Mouse (Mus musculus): ENCODE measurements around the gene Cdx2. TPM values are rescaled to one million over a fixed set of nuclear protein-coding genes. Genes with fewer than 3 reads are reported as not detected.
A peak's percentile ranks its signal among the peaks of the same experiment; 100 is the strongest.

Gene Cdx2
- total RNA-seq, 1 experiment = 5.4 TPM

DNA sequence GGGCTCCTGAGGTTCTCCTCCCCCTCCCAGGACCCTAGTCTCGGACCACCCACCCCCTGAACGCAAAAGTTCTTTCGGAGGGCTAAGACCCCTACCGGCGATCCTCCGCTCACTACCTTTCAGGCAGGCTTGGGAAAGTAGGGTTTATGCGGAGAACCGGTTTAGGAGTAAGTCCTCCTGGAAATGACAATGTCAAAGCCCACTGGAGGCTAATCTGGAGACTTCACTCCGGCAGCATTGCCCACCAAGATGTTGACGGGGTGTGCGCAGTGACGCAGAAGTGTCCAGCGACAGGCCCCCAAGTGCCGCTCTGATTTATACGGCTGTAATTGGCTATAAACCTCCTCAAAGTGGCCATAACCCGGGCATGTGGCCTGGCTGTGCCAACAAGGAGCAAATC is 1.9 kb downstream of the Cdx2 start:
- in situ Hi-C loops (cut with MboI; ENCODE audit: low sequenced_read_pairs in 2 of 2, unreplicated experiment in 2 of 2) = loop anchor here in 1 of 2 experiments (5.0 to 10.0 kb wide), 2 partner anchors 33 to 110 kb away; no protein-coding TSS in a partner anchor

DNA sequence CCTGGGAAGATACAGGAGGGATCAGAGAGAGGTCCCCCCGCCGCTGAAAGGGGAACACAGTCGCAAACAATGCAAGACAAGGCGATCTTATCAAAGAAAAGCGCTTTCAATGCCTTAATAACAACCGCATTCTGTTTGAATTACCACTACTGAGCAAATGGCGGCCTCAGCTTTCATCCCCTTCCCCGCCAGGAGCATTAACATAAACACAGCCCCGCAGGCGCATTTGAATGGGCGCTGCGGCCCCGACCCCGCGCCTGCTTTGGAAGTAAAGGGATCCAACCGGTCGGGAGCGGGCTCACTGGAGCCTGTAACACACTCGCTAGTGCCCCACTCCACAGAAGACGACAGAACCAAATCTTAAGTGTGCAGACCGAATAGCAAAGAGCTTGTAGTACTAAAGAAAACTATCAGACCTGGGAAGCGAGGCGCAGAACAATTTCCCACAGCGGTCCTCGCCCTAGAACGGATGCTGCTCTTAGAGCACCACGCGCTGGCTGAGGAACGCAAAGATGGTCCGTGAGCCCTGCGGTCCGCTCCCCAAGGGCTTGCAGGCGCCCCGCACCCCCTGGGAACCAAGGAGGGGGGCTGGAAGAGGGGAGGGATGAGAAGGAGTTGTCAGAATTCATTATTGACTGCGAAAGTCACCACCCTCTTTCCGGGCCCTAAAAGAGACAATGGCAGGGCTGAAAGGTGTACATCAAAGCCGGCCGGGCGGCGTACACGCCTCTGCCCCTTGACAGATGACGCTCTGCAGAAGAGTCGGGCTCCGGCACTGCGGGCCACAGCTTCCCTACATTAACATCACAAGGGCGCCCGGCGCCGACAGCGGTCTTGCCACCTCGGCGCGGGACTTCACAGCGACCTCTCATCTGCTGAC is 2.6 kb downstream of the Cdx2 start:
- peak; percentile 68 for DNase-seq (ENCODE audit: low read depth, low spot score)
- H3K9me3 ChIP-seq (ENCODE audit: control insufficient read depth, insufficient read depth, low read depth, low read length) = no peaks in the 10 kb centered on the region
- no peak overlapping the region for H3K9ac ChIP-seq (ENCODE audit: insufficient read depth, low read depth, low read length, poor library complexity, severe bottlenecking)
- in situ Hi-C loops (cut with MboI; ENCODE audit: low sequenced_read_pairs in 2 of 2, unreplicated experiment in 2 of 2) = loop anchor here in 1 of 2 experiments (5.0 to 10.0 kb wide), 2 partner anchors 32 to 110 kb away; no protein-coding TSS in a partner anchor
- H3K27ac ChIP-seq (ENCODE audit: insufficient read depth, low read depth, low read length, poor library complexity, severe bottlenecking) = no peak overlapping the region
- no peaks in the 10 kb centered on the region for H3K36me3 ChIP-seq (ENCODE audit: control insufficient read depth, insufficient read depth, low read length, poor library complexity, severe bottlenecking)
- H3K4me3 ChIP-seq (ENCODE audit: insufficient read depth in 1 of 2, low read depth in 1 of 2, low read length in 2 of 2, poor library complexity in 1 of 2, severe bottlenecking in 1 of 2) = peak overlapping the region; percentile 6 to 33; a peak in 3 of 4 replicates
- 0 out of 2 replicates have a peak, but pooled peaks have one; percentile 25 for TF ChIP-seq CHD2 (IDR thresholded peaks at IDR 0.05; ENCODE audit: low read depth, low read length)
- no peak for TF ChIP-seq MAFK (IDR thresholded peaks at IDR 0.05; ENCODE audit: insufficient read depth, low read depth, low read length)
- peaks cover 0 to 14% of the 10 kb centered on the region in 2 experiments; a peak in 2 of 4 replicates for H3K4me1 ChIP-seq (ENCODE audit: control insufficient read depth in 2 of 2, insufficient read depth in 2 of 2, low read length in 2 of 2, poor library complexity in 1 of 2)

More for the DNA sequence above, 1.9 kb downstream of the Cdx2 start:
- H3K4me3 ChIP-seq (ENCODE audit: insufficient read depth in 1 of 2, low read depth in 1 of 2, low read length in 2 of 2, poor library complexity in 1 of 2, severe bottlenecking in 1 of 2) = peak overlapping the region in 1 of 2 experiments; percentile 33; a peak in 1 of 4 replicates
- DNase-seq (ENCODE audit: low read depth, low spot score) = no peak
- no peaks in the 10 kb centered on the region for H3K36me3 ChIP-seq (ENCODE audit: control insufficient read depth, insufficient read depth, low read length, poor library complexity, severe bottlenecking)
- no peak overlapping the region for H3K27ac ChIP-seq (ENCODE audit: insufficient read depth, low read depth, low read length, poor library complexity, severe bottlenecking)
- TF ChIP-seq CHD2 (IDR thresholded peaks at IDR 0.05; ENCODE audit: low read depth, low read length) = no peak
- TF ChIP-seq MAFK (IDR thresholded peaks at IDR 0.05; ENCODE audit: insufficient read depth, low read depth, low read length) = no peak
- TF ChIP-seq ZNF384 (IDR thresholded peaks at IDR 0.05; ENCODE audit: low read depth, low read length) = no peak
- H3K9ac ChIP-seq (ENCODE audit: insufficient read depth, low read depth, low read length, poor library complexity, severe bottlenecking) = no peak overlapping the region
- peaks cover 0 to 10% of the 10 kb centered on the region in 2 experiments; a peak in 2 of 4 replicates for H3K4me1 ChIP-seq (ENCODE audit: control insufficient read depth in 2 of 2, insufficient read depth in 2 of 2, low read length in 2 of 2, poor library complexity in 1 of 2)
- no peaks in the 10 kb centered on the region for H3K9me3 ChIP-seq (ENCODE audit: control insufficient read depth, insufficient read depth, low read depth, low read length)

DNA sequence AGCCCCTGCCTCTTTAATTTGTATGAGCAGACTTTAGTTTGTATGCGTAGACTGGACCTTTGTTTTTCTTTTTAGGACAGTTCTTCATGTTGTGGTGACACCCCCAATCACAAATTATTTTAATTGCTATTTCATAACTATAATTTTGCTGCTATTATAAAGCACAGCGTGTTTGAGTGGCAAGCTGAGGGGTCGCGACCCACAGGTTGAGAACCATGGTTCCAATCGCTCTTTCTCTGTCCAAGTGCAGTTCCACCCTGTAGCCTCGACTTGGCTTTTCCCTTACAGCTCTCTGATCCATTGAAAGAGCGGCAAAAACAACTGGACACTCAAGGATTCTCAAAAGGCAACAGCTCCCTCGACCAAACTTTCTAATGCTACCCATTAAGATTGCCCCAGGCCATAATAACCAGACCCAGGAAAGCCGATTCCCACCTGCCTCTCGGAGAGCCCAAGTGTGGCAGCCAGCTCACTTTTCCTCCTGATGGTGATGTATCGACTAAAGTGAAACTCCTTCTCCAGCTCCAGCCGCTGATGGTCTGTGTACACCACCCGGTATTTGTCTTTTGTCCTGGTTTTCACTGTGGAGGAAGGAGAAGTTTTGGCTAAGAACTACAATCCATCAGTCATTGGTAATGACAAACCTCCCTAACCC is 4.2 kb downstream of the Cdx2 start:
- no peak for DNase-seq (ENCODE audit: low read depth, low spot score)
- no peaks in the 10 kb centered on the region for H3K36me3 ChIP-seq (ENCODE audit: control insufficient read depth, insufficient read depth, low read length, poor library complexity, severe bottlenecking)
- in situ Hi-C loops (cut with MboI; ENCODE audit: low sequenced_read_pairs in 2 of 2, unreplicated experiment in 2 of 2) = loop anchor here in 1 of 2 experiments (10.0 kb wide), 1 partner anchor 108 kb away; no protein-coding TSS in a partner anchor
- no peak overlapping the region for H3K27ac ChIP-seq (ENCODE audit: insufficient read depth, low read depth, low read length, poor library complexity, severe bottlenecking)
- no peak overlapping the region for H3K9ac ChIP-seq (ENCODE audit: insufficient read depth, low read depth, low read length, poor library complexity, severe bottlenecking)
- no peak overlapping the region for H3K4me3 ChIP-seq (ENCODE audit: insufficient read depth in 1 of 2, low read depth in 1 of 2, low read length in 2 of 2, poor library complexity in 1 of 2, severe bottlenecking in 1 of 2)
- no peaks in the 10 kb centered on the region for H3K9me3 ChIP-seq (ENCODE audit: control insufficient read depth, insufficient read depth, low read depth, low read length)
- TF ChIP-seq CHD2 (IDR thresholded peaks at IDR 0.05; ENCODE audit: low read depth, low read length) (peak; percentile 94), HCFC1 (IDR thresholded peaks at IDR 0.05; ENCODE audit: borderline replicate concordance, insufficient read depth, low read length) (no peak), ZC3H11A (IDR thresholded peaks at IDR 0.05; ENCODE audit: borderline replicate concordance, low read depth, low read length) (no peak)
- H3K4me1 ChIP-seq (ENCODE audit: control insufficient read depth in 2 of 2, insufficient read depth in 2 of 2, low read length in 2 of 2, poor library complexity in 1 of 2) = peaks cover 0 to 14% of the 10 kb centered on the region in 2 experiments; a peak in 2 of 4 replicates

DNA sequence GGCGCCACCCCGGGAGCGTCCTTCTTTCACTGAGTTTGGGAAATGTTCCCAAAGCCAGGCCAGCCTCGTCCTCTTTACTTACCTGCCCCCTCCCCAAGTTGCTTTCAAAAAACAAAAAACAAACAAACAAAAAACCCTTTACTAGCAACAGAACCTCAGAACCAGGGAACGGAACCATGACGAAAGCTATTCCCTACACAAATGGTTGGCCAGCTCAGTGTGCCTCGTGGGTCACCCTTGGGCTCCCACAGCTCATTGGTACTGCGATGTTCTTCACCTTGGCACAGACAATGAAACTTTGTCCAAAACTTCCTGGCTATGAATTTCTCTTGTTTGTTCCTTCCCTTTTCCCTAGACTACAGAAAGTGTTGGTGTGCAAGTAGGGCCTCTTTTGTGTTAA is 4.9 kb downstream of the Cdx2 start:
- Histone ChIP-seq H3K9ac (ENCODE audit: insufficient read depth, low read depth, low read length, poor library complexity, severe bottlenecking) (no peak overlapping the region), H3K9me3 (ENCODE audit: control insufficient read depth, insufficient read depth, low read depth, low read length) (no peaks in the 10 kb centered on the region), H3K27ac (ENCODE audit: insufficient read depth, low read depth, low read length, poor library complexity, severe bottlenecking) (no peak overlapping the region), H3K4me3 (ENCODE audit: insufficient read depth in 1 of 2, low read depth in 1 of 2, low read length in 2 of 2, poor library complexity in 1 of 2, severe bottlenecking in 1 of 2) (no peak overlapping the region), H3K4me1 (ENCODE audit: control insufficient read depth in 2 of 2, insufficient read depth in 2 of 2, low read length in 2 of 2, poor library complexity in 1 of 2) (peaks cover 0 to 14% of the 10 kb centered on the region in 2 experiments; a peak in 2 of 4 replicates), H3K36me3 (ENCODE audit: control insufficient read depth, insufficient read depth, low read length, poor library complexity, severe bottlenecking) (no peaks in the 10 kb centered on the region)
- in situ Hi-C loops (cut with MboI; ENCODE audit: low sequenced_read_pairs in 2 of 2, unreplicated experiment in 2 of 2) = loop anchor here in 1 of 2 experiments (10.0 kb wide), 1 partner anchor 107 kb away; no protein-coding TSS in a partner anchor
- TF ChIP-seq ZNF384 (IDR thresholded peaks at IDR 0.05; ENCODE audit: low read depth, low read length) = no peak
- no peak for TF ChIP-seq HCFC1 (IDR thresholded peaks at IDR 0.05; ENCODE audit: borderline replicate concordance, insufficient read depth, low read length)
- no peak for TF ChIP-seq ZC3H11A (IDR thresholded peaks at IDR 0.05; ENCODE audit: borderline replicate concordance, low read depth, low read length)
- no peak for TF ChIP-seq CHD2 (IDR thresholded peaks at IDR 0.05; ENCODE audit: low read depth, low read length)
- no peak for TF ChIP-seq MAFK (IDR thresholded peaks at IDR 0.05; ENCODE audit: insufficient read depth, low read depth, low read length)
- DNase-seq (ENCODE audit: low read depth, low spot score) = no peak
